Mouse (Mus musculus) R1 (cell line): Measurements from ENCODE around the gene Lbh.

ENCODE experiments used
- DNase-seq: peaks from one replicate; pipeline ENCODE4 v3.0.0-alpha.2; 2018; ENCODE audit warnings: low read depth, low spot score

The Lbh gene

DNA sequence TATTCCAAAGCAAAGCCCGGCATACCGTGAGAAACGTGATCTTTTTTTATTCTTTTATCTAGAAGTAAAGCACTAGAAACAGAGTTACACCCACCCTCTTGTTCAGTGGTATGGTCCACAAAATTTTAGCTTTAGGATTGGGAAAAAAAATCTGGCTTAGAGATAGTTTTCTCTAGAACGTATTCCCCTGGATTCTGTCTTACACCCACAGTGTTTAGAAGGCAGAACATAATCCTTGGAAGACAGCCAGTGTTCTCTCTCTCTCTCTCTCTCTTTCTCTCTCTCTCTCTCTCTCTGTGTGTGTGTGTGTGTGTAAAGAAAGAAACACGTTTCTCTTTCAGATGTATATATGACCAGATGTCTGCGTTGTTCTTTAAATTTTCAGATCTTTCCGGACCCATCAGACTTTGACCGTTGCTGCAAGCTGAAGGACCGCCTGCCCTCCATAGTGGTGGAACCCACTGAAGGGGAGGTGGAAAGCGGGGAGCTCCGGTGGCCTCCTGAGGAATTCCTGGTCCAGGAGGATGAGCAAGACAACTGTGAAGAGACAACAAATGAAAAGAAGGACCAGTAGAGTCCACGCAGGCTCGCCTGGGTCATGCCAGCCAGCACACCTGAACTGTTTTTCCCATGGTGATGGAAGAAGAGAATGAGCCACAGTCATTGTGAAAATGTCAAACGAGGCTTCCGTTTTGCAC, 20.9 kb downstream of the Lbh start:
- no peak for DNase-seq

GRCm38 (mm10) chr17:72939569-72939899, 21.4 kb downstream of the Lbh start:
- no peak for DNase-seq

GRCm38 (mm10) chr17:72944368-72944767, 26.3 kb downstream of the Lbh start:
- no peak for DNase-seq

DNA sequence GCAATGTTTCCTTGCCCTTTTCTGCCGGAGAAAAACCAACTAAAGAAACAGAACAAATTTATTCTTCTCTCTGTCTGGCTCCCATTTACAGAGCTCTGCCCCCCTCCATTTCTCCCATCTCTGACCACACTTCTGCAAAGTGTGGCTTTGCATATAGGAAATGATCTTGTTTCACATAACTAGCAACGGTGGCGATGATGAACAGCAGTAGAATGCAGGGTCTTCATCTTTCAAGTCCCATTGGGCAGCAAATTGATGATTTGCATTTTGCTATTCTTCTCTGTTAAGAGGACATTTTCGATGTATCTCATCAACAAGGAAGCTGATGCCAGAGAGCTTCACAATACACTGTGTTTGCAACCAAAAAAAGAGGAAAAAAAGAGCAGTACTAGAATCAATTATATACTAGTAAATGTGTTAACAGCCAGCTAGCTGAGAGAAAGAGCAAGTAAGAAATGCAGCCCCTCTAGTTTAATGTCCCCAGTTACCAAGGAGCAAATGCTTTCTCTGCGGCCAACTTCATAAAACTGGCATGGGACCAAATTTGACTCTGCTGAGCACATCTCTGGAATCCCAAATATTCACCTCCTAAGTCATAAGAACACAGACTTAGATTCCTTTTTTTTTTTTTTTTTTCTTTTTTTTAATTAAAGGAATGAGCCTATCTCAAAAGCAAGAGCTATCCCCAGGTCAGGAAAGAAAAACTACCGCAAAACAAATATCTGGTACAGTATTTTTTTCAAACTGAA, 29.2 kb downstream of the Lbh start:
- no peak for DNase-seq

GRCm38 (mm10) chr17:72948119-72948518, 30.0 kb downstream of the Lbh start:
- DNase-seq = no peak

DNA sequence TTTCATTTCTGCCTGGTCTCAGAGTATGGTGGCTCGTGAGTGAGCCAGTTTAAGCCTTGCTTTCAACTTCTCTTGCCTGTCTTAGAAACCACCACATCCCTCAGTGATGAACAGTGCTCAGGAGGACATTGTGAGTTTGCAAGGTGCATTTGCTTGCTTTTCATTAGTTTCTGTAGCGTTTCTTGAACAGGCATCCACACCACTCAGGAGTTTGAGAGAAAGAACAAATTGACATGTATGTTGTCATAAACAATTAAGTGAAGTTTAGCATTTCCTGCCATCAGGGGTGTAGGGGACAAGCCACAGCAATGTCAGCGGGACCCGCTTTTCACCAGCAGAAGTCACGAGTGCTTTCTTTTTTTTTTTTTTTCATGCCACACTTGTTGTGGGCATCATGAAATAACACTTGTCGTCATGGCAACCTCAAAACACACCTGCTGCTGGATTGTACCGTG, 31.2 kb downstream of the Lbh start:
- no peak for DNase-seq

GRCm38 (mm10) chr17:72951331-72951730, 33.2 kb downstream of the Lbh start:
- DNase-seq = no peak

DNA sequence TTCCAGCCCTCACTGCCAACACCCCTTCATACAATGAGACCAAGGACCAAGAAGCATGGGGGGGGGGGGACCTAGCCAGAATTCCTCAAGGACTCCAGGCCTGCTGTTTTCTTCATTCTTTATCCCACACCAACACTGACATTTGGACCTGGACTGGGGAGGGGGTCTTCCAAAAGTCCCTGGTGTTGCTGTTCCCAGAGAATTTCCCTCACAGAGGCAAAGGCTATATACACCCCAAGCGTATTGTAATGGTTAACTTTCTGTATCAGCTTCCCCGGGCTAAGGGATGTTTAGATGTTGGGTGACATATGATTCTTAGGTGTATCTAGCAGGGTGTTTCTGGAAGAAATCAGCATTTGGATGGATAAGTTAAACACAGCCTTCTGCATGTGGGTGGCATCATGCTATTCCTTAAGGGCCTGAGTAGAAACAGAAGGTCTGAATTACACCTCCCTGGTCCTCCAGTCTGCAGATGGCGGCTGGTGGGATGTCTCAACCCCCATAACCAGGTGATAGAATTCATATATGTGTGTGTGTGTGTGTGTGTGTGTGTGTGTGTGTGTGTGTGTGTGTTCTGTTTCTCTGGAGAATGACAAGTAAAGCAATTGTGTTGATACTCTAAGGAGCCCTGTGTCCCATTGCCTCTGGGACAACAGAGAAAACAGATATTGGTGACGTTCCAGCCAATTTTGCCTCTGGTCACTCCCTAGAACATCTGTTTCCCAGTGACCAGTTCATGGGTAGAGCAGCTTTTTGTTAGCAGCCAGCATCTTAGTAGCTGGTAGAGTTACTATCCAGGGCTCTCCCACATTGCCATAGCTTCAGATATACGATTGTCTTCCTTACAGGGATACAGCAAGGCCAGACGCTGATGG, 35.9 kb downstream of the Lbh start:
- no peak for DNase-seq

DNA sequence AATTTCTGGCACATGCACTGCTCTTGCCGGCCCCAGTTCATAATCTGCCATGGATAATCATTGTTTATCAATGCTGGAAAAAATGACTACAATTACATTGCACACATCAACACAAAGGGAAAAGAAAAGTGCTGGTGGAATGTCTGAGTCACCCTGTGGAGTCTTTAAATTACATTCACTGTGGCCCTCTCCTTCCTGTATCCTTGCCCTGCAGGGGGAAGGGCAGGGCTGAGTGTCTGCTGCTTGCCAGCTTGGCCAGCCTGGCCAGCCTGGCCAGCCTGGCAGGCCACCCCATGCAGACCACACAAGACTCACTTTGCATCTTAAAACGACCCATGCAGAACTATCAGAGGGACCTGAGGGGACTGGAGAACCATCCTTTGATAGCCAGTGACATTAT, 37.4 kb downstream of the Lbh start:
- DNase-seq = no peak

- no peak for DNase-seq
Observed at GRCm38 (mm10) chr17:72957016-72957415, 38.9 kb downstream of the Lbh start.

DNA sequence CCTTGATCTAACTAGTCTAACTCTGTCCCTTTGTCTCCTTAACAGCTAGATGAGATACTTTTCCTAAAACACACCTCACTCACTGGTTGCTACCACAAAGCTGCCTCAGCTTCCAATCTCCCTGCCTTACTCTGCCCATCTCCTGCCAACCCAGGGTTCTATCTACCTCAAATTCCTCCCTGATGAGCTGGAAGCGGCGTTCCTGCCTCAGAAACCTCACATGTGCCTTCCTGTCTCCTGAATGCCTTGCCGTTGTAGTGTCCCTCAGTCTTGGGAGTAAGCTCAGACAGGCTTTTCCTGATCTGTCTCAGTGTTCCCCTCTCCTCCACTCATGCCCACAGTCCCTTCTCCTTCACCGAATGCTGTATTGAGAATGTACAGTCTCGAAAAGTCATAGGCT, 40.8 kb downstream of the Lbh start:
- no peak for DNase-seq

DNA sequence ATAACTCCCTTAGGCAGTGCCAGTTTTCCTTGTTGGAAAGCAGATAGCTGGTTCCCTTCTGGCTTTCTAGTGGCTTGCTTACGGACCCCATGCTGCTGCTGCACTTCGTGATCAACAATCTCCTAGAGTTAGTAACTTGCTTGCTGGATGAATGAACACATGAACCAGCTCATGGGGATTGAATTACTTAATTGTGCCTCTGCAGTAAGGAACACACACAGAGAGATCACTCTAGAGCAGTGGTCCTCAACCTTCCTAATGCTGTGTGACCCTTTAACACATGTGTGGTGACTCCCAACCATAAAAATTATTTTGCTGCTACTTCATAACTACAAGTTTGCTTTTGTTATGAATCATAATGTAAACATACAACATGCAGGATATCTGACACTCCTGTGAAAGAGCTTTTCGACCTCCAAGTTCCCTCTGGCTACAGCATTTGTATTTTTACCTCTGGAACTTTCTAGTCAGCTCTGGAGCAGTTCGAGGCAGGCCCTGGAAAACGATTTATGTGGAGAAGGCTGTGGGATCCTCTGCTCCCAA, 41.5 kb downstream of the Lbh start:
- DNase-seq = no peak

- DNase-seq = no peak
Observed at GRCm38 (mm10) chr17:72960243-72960642, 42.1 kb downstream of the Lbh start.

- no peak for DNase-seq
Observed at GRCm38 (mm10) chr17:72960873-72961272, 42.8 kb downstream of the Lbh start.

- DNase-seq = no peak
Observed at GRCm38 (mm10) chr17:72961953-72962630, 44.0 kb downstream of the Lbh start.

DNA sequence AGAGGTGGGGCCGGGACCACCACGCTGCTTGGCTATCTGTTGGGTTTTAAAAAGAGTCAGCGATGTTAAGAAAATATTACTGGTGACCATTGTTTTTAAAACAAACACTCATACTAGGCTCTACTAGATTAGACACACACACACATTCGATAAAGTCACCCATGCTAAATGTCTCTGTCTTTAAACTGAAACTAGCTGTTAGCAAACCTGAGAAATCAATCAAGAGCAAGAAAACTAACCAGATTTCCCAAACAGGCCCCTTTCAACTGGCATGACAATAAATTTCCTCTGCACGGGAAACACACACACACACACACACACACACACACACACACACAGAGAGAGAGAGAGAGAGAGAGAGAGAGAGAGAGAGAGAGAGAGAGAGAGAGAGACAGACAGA, 47.6 kb downstream of the Lbh start:
- DNase-seq = no peak

- DNase-seq = no peak
Observed at GRCm38 (mm10) chr17:72966091-72966531, 48.0 kb downstream of the Lbh start.

DNA sequence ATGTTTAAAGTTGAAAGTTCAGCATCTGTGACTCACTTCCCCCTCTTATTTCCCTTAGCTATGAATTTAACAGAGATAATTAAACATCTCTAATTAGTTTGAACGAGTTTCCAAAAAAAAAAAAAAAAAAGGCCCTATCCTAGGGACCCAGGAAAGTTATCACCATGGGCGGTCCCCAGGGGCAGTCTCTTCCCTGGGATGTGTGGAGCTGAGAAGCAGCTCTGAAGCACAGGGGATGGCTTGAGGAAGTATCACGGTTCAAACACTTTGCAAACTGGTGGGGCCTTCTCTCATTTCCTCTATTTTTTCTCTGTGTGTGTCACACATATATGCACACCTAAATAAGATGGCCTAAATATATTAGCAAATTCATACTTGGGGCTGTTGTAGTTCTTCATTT, 48.8 kb downstream of the Lbh start:
- DNase-seq = no peak

GRCm38 (mm10) chr17:72967371-72968175, 49.5 kb downstream of the Lbh start:
- no peak for DNase-seq

- no peak for DNase-seq
Observed at GRCm38 (mm10) chr17:72968666-72969065, 50.6 kb downstream of the Lbh start.
